ENCODE assay signal across 23 mouse cellular contexts in genomic region chr2:156879541-156879940, GRCm38 (mm10). TPM values are rescaled to one million over a fixed set of nuclear protein-coding genes. Genes with fewer than 3 reads are reported as not detected.
DNase-seq lines count a peak whose midpoint lies in the region; ATAC-seq lines count a peak whose summit lies in the region.
"Had no signal": no experiment of that assay in that cellular context is flagged by ENCODE, and none has a peak within 500 bp of the region (broad histone marks: within the 10 kb centered on the region; RNA-seq: fewer than 3 reads in every experiment).

No protein-coding gene starts in this region.

- H3K4me2 ChIP-seq in heart, embryonic 12.5 days: no peak overlapping the region
- no peak overlapping the region for H3K4me2 ChIP-seq in liver, embryonic 13.5 days
- no peak overlapping the region for H3K4me2 ChIP-seq in midbrain, embryonic 14.5 days (ENCODE audit: low read length)
- H3K4me2 ChIP-seq: forebrain, embryonic 13.5 days; heart, embryonic 15.5 days; hindbrain, embryonic 14.5 days; midbrain, embryonic 13.5 days had no signal

- ATAC-seq in heart, embryonic 12.5 days (ENCODE audit: insufficient number of reproducible peaks, low FRiP score): no peak
- no peak for ATAC-seq in liver, embryonic 13.5 days (ENCODE audit: low read depth)
- ATAC-seq in midbrain, embryonic 14.5 days (ENCODE audit: low FRiP score, low TSS enrichment): no peak
- ATAC-seq: CD4-positive, CD25-positive, alpha-beta regulatory T cell, adult 4 months; forebrain, embryonic 13.5 days; intestine, postnatal 0 days; midbrain, embryonic 13.5 days had no signal

- intact Hi-C loops in heart, postnatal 14 days (cut with DNase I): no loop called here

- no peak overlapping the region for H3K27ac ChIP-seq in heart, embryonic 12.5 days (ENCODE audit: poor library complexity, severe bottlenecking)
- H3K27ac ChIP-seq in liver, embryonic 13.5 days: peak overlapping the region; percentile 73
- no peak overlapping the region for H3K27ac ChIP-seq in midbrain, embryonic 14.5 days (replicated peaks; ENCODE audit: low read depth, low read length)
- H3K27ac ChIP-seq: forebrain, embryonic 13.5 days; heart, embryonic 15.5 days; hindbrain, embryonic 14.5 days; layer of hippocampus, adult 2 months; left cerebral cortex, adult 2 months; midbrain, embryonic 13.5 days had no signal

- H3K9ac ChIP-seq in heart, embryonic 12.5 days: no peak overlapping the region
- peak overlapping the region; percentile 33; the same call in 1 of the 2 replicates for H3K9ac ChIP-seq in liver, embryonic 13.5 days
- H3K9ac ChIP-seq in midbrain, embryonic 14.5 days (replicated peaks; ENCODE audit: low read length): no peak overlapping the region
- H3K9ac ChIP-seq: forebrain, embryonic 13.5 days; heart, embryonic 15.5 days; hindbrain, embryonic 14.5 days; midbrain, embryonic 13.5 days had no signal

- no peak overlapping the region for H3K4me3 ChIP-seq in heart, embryonic 12.5 days
- H3K4me3 ChIP-seq in liver, embryonic 13.5 days (replicated peaks): no peak overlapping the region
- no peak overlapping the region for H3K4me3 ChIP-seq in midbrain, embryonic 14.5 days (replicated peaks; ENCODE audit: low read depth, low read length)
- H3K4me3 ChIP-seq: embryonic facial prominence, embryonic 10.5 days; forebrain, embryonic 13.5 days; heart, embryonic 15.5 days; layer of hippocampus, adult 2 months; left cerebral cortex, adult 2 months; midbrain, embryonic 13.5 days; myocyte had no signal

- H3K27me3 ChIP-seq in heart, embryonic 12.5 days (replicated peaks): no peaks in the 10 kb centered on the region
- no peaks in the 10 kb centered on the region for H3K27me3 ChIP-seq in liver, embryonic 13.5 days
- H3K27me3 ChIP-seq in midbrain, embryonic 14.5 days (ENCODE audit: control insufficient read depth, insufficient read depth, low read length): no peaks in the 10 kb centered on the region
- H3K27me3 ChIP-seq: forebrain, embryonic 13.5 days; heart, embryonic 15.5 days; midbrain, embryonic 13.5 days had no signal

- DNase-seq in heart, postnatal 14 days: peak; percentile 10 to 18
- DNase-seq in 3134 (ENCODE audit: extremely low read depth, insufficient read length, low spot score) (peak; percentile 49), NIH3T3 (ENCODE audit: low read depth) (peak; percentile 54)
- no peak for DNase-seq in liver, embryonic 13.5 days
- no peak for DNase-seq in lung, postnatal 36 days
- no peak for DNase-seq in midbrain, embryonic 14.5 days
- DNase-seq: cerebellum, postnatal 36 days; kidney, postnatal 10 days; lung, adult 2 months; lung, postnatal 4 days; spleen, adult 18-20 months had no signal

- peaks cover 9% of the 10 kb centered on the region for H3K36me3 ChIP-seq in heart, embryonic 12.5 days
- H3K36me3 ChIP-seq in liver, embryonic 13.5 days: peaks cover 10% of the 10 kb centered on the region
- H3K36me3 ChIP-seq in midbrain, embryonic 14.5 days (ENCODE audit: control insufficient read depth, insufficient read depth, low read length): peaks cover 4% of the 10 kb centered on the region

- H3K9me3 ChIP-seq in heart, embryonic 12.5 days (replicated peaks): no peaks in the 10 kb centered on the region
- no peaks in the 10 kb centered on the region for H3K9me3 ChIP-seq in liver, embryonic 13.5 days (replicated peaks)
- H3K9me3 ChIP-seq in midbrain, embryonic 14.5 days (ENCODE audit: control insufficient read depth, low read length): no peaks in the 10 kb centered on the region
- H3K9me3 ChIP-seq: embryonic facial prominence, embryonic 10.5 days; forebrain, embryonic 13.5 days; G1E; heart, embryonic 15.5 days; midbrain, embryonic 13.5 days had no signal

- WGBS in heart, embryonic 12.5 days: 81% methylated on average over 3 of the region's 3 CpGs
- 61% methylated on average over 3 of the region's 3 CpGs for WGBS in liver, embryonic 13.5 days (ENCODE audit: insufficient replicate concordance)
- 75% methylated on average over 3 of the region's 3 CpGs for WGBS in midbrain, embryonic 14.5 days

- no peaks in the 10 kb centered on the region for H3K4me1 ChIP-seq in heart, embryonic 12.5 days (replicated peaks)
- H3K4me1 ChIP-seq in liver, embryonic 13.5 days (replicated peaks): peaks cover 72% of the 10 kb centered on the region
- H3K4me1 ChIP-seq in midbrain, embryonic 14.5 days (ENCODE audit: control insufficient read depth, insufficient read depth, low read length): no peaks in the 10 kb centered on the region
- H3K4me1 ChIP-seq: forebrain, embryonic 13.5 days; heart, embryonic 15.5 days; midbrain, embryonic 13.5 days had no signal

RNA-seq across cellular contexts. Expression of gene Sla2, which starts 7.5 kb away (rescaled TPM):
- 1 to 10 TPM in 1 of 2 experiments, under 1 TPM in 1; 0.10 to 1.3 TPM for total RNA-seq in heart, postnatal 14 days (2021)
- 0.55 and 0.65 TPM in 2 replicates for polyA plus RNA-seq in heart, embryonic 12.5 days (2016; fragmentation: Nextera tagmentation; extraction: Ambion mirVana)
- polyA plus RNA-seq in liver, embryonic 13.5 days (2015; fragmentation: Nextera tagmentation; extraction: Ambion mirVana): 3.1 and 3.3 TPM in 2 replicates
- polyA plus RNA-seq in midbrain, embryonic 14.5 days (2014; fragmentation: Nextera tagmentation; extraction: Ambion mirVana): 0.22 TPM in 1 of 2 replicates, not detected in the other

RNA-seq across cellular contexts. Expression of gene Rab5if, which starts 16.6 kb away (rescaled TPM):
- 100 to 1,000 TPM; 119 to 128 TPM for total RNA-seq in heart, postnatal 14 days (2021)
- polyA plus RNA-seq in heart, embryonic 12.5 days (2016; fragmentation: Nextera tagmentation; extraction: Ambion mirVana): 193 and 203 TPM in 2 replicates
- polyA plus RNA-seq in liver, embryonic 13.5 days (2015; fragmentation: Nextera tagmentation; extraction: Ambion mirVana): 204 and 210 TPM in 2 replicates
- 169 and 171 TPM in 2 replicates for polyA plus RNA-seq in midbrain, embryonic 14.5 days (2014; fragmentation: Nextera tagmentation; extraction: Ambion mirVana)

RNA-seq across cellular contexts. Expression of gene 4930518I15Rik, which starts 21.8 kb away (rescaled TPM):
- total RNA-seq in heart, postnatal 14 days (2021): 1 to 10 TPM; 1.5 to 1.6 TPM
- 3.5 and 4.5 TPM in 2 replicates for polyA plus RNA-seq in heart, embryonic 12.5 days (2016; fragmentation: Nextera tagmentation; extraction: Ambion mirVana)
- polyA plus RNA-seq in liver, embryonic 13.5 days (2015; fragmentation: Nextera tagmentation; extraction: Ambion mirVana): 1.6 and 2.0 TPM in 2 replicates
- polyA plus RNA-seq in midbrain, embryonic 14.5 days (2014; fragmentation: Nextera tagmentation; extraction: Ambion mirVana): 5.4 and 7.0 TPM in 2 replicates

RNA-seq across cellular contexts. Expression of gene Tgif2, which starts 39.7 kb away (rescaled TPM):
- total RNA-seq in heart, postnatal 14 days (2021): 1 to 10 TPM; 1.8 to 2.4 TPM
- polyA plus RNA-seq in heart, embryonic 12.5 days (2016; fragmentation: Nextera tagmentation; extraction: Ambion mirVana): 42.8 and 43.1 TPM in 2 replicates
- 7.2 and 9.0 TPM in 2 replicates for polyA plus RNA-seq in liver, embryonic 13.5 days (2015; fragmentation: Nextera tagmentation; extraction: Ambion mirVana)
- polyA plus RNA-seq in midbrain, embryonic 14.5 days (2014; fragmentation: Nextera tagmentation; extraction: Ambion mirVana): 19.3 and 25.8 TPM in 2 replicates

Comparison
In these comparisons a context has a peak if more than half of its experiments do, and no peak if none do; other contexts are left out.
1. DNase-seq: peak in heart, postnatal 14 days (2 of 2), 3134 (single experiment) and NIH3T3 (single experiment); none in liver, embryonic 13.5 days (single experiment), lung, postnatal 36 days (single experiment) and midbrain, embryonic 14.5 days (single experiment).